Mouse (Mus musculus) layer of hippocampus, adult 2 months (tissue): ENCODE data around the gene Tmem100. TPM values are rescaled to one million over a fixed set of nuclear protein-coding genes. Genes with fewer than 3 reads are reported as not detected.

Source experiments
- DNase-seq, 2 experiments: peaks; one replicate each; pipeline ENCODE4 v3.0.0; 2022; ENCODE audit warnings: low spot score in 2 of 2
- H3K27ac ChIP-seq: fragments of 200-600 bp; 2 replicates; pipeline ENCODE4 v1.8.1; 2022
- H3K4me3 ChIP-seq: fragments of 200-600 bp; 2 replicates; pipeline ENCODE4 v1.8.1; 2022; ENCODE audit warnings: mild to moderate bottlenecking
- CTCF ChIP-seq: fragments of 200-600 bp; conservative IDR thresholded peaks from 2 replicates; pipeline ENCODE4 v1.8.1; 2022; ENCODE audit warnings: antibody characterized with exemption, mild to moderate bottlenecking, moderate library complexity
- total RNA-seq, 2 experiments: library from RNA; stranded (reverse); gene quantifications; 2 replicates each; pipeline ENCODE4 v1.2.3; 2021

The Tmem100 gene
- total RNA-seq, 2 experiments from 2014 or later = 13.7 to 16.7 TPM

DNA sequence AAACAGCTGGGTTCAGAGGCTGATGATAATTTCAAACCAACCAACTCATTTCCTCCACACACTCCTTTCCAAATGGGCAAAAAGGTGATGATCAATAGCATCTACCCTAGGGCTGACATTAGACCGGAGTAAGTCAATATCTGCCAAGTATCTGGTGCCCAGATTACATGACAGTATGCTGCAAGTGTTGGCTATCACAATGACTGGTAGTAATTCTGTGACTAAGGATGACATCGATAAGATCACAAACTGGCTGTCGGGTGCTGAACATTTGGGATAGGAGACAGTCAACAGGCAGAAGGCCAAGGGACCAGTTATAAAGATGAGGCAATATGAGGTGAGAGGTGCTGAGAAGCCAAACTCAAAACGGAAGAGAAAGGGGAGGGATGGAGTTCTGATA is 29.5 kb upstream of the Tmem100 start:
- no peak overlapping the region for H3K27ac ChIP-seq
- no peak overlapping the region for H3K4me3 ChIP-seq
- DNase-seq = no peak
- TF ChIP-seq CTCF = no peak

DNA sequence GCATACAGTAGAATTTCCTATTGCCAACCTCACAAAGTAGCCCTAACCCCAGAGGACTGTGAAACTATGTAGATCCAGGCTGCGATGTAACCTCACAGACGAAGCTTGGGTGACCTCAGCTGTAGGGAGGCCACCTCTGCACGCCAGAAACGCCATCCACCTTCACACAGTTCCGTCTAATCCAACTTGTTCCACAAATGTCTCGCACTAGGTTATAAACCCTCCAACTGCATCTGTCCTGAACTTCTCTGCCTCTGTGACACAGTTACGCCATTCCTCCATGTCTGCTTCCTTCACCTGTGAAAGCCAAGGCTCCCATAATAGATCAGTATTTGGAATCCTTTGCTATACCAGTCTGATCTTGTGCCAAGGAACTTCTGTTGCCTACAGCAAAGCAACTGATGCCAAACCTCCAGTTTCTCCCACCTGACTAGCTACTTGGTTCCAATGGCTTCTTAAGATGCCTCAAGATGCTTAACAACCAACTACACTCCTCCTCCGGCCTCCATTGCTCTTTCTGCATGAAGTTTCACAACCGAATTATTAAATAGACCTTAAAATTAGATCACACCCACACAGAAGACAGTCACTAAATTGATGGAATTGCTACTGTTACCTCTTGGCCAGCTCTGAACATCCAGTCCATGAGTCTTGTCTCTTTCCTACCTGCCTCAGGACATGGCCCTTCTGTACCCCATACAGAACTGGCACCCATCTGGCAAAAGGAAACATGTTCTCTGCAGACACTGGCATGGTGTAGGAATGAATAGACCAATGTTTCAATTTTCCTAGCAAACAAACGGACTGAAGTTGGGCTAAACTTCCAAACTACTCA is 28.5 kb upstream of the Tmem100 start:
- no peak for DNase-seq
- TF ChIP-seq CTCF = no peak
- no peak overlapping the region for H3K4me3 ChIP-seq
- no peak overlapping the region for H3K27ac ChIP-seq

DNA sequence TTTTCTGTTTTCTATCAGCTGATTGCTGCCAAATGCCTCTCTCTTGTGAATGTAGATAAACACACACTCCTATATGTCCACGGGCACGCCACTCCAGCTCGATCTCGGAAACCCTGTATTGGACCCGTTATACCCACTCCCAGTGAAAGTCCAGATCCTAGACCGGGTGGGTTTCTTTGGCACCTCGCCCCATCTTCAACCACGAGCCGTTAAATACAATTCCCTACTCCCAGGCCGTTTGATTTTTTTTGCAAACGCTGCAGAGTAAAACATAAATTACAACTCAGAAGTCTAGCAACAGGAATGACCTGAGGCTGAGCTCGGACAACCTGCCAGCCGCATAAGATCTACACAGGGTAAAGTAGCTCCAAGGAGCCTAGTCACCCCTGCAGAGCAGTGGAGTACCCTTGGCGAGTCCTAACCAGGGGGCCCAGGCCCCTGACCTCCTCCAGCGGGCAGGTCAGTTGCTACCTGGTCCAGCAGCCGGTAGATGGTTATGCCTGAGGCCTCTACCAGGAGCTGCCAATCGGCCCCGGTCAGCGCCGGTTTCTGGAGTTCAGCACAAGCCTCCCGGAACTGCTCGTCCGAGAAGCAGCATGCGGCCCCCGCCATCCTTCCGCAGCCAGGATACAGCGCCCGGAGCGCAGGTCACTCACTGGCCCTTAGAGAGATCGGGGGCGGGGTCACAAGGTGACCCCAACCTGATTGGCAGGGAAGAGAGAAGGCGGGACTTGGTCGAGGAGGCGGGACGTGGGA is 27.7 kb upstream of the Tmem100 start, which contains the start of gene Pctp:
Gene Pctp, minus strand, starts transcription at position 664 of the 756 bp plus-strand sequence.
- H3K27ac ChIP-seq = no peak within 1 kb of the TSS
- H3K4me3 ChIP-seq = peak within 1 kb of the TSS; percentile 57
- DNase-seq = peak in 1 of 2 experiments; percentile 31
- no peak for TF ChIP-seq CTCF

DNA sequence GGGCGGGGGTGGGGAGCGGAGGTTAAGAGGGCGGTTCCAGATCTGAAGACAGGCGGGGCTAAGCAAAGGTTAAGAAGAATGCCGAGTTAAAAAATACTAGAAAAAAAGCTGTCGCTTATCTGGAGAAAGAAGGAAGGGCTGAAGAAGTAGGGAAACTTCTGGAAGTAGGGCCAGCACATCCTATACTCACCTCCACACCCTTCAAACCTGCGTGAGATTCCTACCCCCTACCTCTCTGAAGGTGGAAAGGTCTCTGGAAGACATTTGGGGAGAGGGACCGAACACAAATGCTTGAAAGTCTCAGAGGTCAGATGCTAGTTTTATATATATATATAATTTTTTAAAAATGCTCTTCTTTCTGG is 27.2 kb upstream of the Tmem100 start:
- Histone ChIP-seq H3K4me3 (peak overlapping the region; percentile 57), H3K27ac (no peak overlapping the region)
- no peak for DNase-seq
- TF ChIP-seq CTCF = no peak

DNA sequence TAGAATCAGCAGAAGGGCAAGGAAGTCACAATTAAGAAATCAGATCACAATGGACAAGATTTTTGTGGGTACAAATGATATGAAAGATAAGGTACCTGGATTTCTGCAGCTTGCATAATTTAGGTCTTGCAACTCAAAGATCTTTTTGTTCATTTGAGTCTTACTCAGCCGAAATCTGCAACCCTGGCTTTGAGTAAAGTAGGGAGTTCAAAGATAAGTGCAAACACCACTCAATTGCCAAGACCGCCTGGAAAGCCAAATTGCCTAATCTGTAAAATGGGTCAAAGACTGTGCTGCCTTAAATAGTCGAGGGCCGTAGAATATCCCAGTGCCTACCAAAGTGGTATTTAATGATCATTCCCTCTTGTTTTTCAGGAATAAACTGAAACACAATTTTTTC is 26.8 kb upstream of the Tmem100 start:
- Histone ChIP-seq H3K4me3 (no peak overlapping the region), H3K27ac (no peak overlapping the region)
- TF ChIP-seq CTCF = no peak
- DNase-seq = no peak

DNA sequence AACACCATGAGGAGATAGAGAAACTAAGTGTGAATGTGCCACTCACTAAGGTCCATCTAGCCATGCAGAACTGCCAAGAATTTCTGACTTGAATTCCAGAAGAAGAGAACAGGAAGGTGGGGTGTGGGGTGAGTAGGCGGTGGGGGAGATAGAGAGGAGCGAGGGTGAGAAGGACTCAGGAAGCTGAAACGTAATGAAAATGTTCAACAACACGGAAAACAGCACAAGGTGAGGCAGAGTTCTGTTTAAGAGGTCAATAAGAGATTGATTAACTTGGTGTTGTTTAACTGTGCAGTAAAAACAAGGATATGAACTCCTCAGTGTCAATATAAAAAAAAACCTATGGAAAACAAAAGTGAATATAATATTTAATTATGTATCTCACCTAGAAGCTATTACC is 24.0 kb upstream of the Tmem100 start:
- Histone ChIP-seq H3K27ac (no peak overlapping the region), H3K4me3 (no peak overlapping the region)
- no peak for TF ChIP-seq CTCF
- no peak for DNase-seq

DNA sequence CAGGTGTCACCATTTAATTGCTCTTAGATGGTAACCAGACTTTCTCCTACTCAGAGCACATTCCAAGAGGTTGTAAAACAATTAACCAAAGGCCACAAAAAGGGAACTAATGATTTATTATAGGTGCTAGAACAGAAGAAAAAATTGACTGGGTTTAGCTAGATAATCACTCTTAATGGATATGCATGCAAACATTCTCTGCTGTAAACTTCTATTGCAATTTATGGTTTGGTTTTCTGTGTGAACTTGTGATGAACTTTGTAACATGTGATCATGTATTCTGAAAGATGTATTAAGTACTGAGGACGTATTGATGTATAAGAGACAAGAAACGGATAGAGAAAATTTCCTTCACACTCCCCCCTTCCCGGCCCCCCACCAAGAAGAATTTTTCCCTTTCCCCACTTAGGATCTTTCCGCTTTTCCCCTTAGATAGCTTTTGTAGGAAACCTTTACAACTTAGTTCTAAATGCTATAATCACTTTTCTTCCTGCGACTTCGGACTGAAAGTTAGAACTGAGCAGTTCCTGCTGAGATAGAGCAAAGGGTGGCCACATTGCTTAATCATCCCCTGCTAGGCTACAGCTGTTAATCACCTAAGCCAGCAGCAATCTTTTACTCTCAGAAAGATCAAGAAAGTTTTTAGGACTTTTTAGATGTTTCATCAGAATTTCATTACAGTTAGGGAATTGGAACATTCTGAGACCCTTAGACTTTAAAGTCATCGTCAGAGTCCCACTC is 22.2 kb upstream of the Tmem100 start:
- TF ChIP-seq CTCF = no peak
- Histone ChIP-seq H3K4me3 (no peak overlapping the region), H3K27ac (no peak overlapping the region)
- no peak for DNase-seq

DNA sequence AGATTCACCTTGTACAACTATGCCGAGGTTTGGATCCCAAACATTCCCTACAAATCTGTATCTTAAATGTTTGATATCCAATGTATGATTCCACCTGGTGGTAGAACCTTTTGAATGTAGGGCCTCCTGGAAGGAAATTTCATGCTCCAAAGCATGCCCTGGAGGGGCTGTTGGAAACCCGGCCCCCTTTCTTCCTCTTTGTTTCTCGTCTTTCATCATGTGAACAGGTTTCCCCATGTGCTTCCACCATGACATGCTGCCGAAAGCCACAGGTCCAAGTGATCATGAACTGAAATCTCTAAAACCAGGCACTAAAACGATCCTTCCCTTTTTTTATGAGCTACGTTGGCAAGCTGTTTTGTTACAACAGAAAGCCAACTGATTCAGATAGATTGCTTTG is 16.5 kb upstream of the Tmem100 start:
- no peak for TF ChIP-seq CTCF

DNA sequence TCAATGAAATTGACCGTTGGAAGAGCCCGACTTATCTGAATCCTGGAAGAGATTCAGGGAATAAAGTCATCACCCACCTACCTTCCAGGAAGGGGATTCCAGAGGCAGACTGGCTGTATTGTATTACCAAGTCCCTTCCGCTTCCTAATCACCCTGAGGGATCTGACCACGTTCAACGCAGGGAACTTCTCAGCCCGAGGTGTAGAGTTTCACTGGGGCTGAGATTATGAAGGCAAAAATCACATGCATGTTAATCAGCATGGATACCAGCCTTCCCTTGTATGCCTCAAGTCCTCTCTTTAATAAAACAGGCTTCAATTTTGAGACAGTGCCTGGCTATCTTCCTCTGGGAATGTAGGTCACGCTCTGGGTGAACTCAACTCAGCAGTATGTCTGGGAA is 14.9 kb upstream of the Tmem100 start:
- no peak overlapping the region for H3K4me3 ChIP-seq
- no peak for TF ChIP-seq CTCF
- no peak overlapping the region for H3K27ac ChIP-seq
- DNase-seq = no peak

More for the DNA sequence above, 16.5 kb upstream of the Tmem100 start:
- Histone ChIP-seq H3K4me3 (no peak overlapping the region), H3K27ac (no peak overlapping the region)
- DNase-seq = no peak

DNA sequence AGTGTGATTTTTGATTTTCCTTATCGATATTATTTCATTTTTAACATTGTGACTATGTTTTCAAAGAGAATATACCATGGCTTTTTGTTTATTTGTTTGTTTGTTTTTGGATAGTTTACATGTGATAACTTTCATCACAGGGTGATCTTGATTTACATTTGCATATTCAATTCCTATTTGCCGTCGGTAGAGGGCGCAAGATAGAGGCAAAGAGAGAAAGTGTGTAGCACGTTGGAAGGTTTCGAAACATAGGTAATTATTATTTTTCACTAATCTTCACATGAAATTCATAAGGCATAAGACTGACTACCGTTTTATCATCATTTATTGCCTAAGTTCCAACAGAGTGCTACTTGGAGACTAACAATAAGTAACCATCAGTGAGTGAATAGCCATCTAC is 11.0 kb upstream of the Tmem100 start:
- H3K4me3 ChIP-seq = no peak overlapping the region
- no peak overlapping the region for H3K27ac ChIP-seq
- peak in 1 of 2 experiments; percentile 57 for DNase-seq
- peak; percentile 92 for TF ChIP-seq CTCF

DNA sequence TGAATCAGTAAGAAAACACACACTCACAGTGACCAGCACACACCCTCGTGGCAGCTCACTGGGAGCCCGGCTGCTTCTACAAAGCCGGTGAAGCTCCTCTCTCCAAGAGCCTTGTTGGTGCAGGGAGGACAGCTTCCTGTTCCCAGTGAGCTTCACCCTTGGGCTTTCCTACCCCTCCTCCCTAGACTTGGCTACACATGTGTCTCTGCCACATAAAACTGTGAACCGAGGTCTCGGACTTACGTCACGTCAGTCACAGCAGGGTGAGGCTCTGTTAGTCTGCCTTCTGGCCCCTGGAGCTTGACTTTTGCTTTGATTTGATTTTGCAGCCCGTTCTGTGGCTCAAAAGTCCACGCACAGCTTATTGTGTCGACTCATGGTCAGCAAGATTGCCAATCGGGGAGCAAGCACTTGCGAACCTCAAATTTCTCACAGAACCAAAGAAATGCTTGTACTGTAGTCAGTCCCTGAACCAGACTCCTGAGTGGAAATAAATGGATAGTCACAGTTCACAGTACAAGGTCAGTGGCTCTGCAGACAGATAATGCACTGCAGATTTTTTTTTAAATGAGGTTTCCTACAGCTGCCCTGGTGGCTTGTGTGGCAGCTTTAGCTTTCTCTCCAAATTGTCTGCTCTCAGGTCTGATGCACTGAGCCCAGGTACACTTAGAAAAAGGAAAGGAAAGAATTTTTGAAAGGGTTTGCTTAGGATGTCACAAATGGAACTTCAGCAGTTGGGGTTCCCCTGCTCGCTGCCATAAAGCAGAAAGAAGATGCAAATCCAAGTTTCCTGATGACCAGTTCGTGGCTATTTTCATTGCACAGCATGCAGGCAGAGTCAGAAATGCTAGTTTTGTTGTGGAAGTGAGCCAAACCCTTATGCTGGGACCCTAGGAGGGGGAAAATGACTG is 4.0 kb upstream of the Tmem100 start:
- Histone ChIP-seq H3K4me3 (no peak overlapping the region), H3K27ac (no peak overlapping the region)
- DNase-seq = no peak
- no peak for TF ChIP-seq CTCF

DNA sequence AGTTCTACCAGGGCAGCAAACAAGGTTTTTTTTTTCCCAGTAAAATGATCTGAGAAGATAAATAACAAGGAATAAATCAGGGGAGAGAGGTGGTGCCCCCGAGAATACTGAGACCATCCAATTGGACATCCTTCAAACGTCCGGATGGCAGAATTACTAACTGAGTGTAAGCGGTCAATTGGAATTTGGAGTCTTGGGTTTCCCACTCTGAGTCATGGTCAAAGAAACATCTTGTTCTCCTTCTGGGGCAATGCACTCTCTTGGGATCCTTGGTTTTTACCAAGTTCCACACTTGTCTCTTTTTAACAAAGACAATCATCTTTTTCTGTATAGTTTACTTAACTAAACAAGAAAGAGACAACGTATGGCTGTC is 3.4 kb upstream of the Tmem100 start:
- TF ChIP-seq CTCF = no peak
- H3K27ac ChIP-seq = no peak overlapping the region

More for the DNA sequence above, 3.4 kb upstream of the Tmem100 start:
- DNase-seq = no peak
- H3K4me3 ChIP-seq = no peak overlapping the region
